Mouse (Mus musculus) left cerebral cortex, postnatal 10 days (tissue): ENCODE results near the gene Ppard. TPM values are rescaled to one million over a fixed set of nuclear protein-coding genes. Genes with fewer than 3 reads are reported as not detected.

Experiments used
- DNase-seq, 2 experiments: peaks; one replicate each; pipeline ENCODE4 v3.0.0; 2021 to 2022; ENCODE audit warnings: low spot score in 2 of 2, mixed read lengths in 1 of 2; ENCODE audit errors: extremely low spot score in 1 of 2
- intact Hi-C: fragments of 180-260 bp; cut with DNase I; formaldehyde crosslinking; loops from one replicate; pipeline ENCODE4 v1.15.1; 2025
- total RNA-seq, 2 experiments: library from RNA; stranded (reverse); gene quantifications; 2 replicates each; pipeline ENCODE4 v1.2.3; 2021

The Ppard gene
- total RNA-seq, 2 experiments from 2014 or later: 19.4 to 23.8 TPM

DNA sequence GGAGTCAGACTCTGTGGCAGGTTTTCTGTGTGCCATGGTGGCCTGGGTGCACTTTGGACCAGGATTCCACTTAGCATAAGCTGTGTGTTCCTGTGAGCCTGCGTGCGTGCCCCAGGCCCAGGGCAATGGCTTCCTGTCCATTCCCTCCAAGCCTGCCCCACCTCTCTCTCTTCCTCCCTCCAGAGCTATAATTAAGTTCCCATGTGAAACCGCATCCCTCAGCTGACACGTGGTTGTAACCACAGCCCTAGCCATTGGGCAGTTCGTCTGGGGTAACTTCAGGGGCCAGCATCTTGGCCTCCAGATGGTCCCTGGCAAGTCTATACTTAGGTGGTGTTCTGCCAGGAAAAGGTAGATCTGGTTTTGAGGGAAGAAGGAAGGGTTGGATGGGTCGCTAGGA is 15.1 kb downstream of the Ppard start:
- intact Hi-C loops: no loop called here
- DNase-seq: no peak

GRCm38 (mm10) chr17:28249062-28249461 is 16.6 kb downstream of the Ppard start:
- DNase-seq: no peak
- intact Hi-C loops: no loop called here

DNA sequence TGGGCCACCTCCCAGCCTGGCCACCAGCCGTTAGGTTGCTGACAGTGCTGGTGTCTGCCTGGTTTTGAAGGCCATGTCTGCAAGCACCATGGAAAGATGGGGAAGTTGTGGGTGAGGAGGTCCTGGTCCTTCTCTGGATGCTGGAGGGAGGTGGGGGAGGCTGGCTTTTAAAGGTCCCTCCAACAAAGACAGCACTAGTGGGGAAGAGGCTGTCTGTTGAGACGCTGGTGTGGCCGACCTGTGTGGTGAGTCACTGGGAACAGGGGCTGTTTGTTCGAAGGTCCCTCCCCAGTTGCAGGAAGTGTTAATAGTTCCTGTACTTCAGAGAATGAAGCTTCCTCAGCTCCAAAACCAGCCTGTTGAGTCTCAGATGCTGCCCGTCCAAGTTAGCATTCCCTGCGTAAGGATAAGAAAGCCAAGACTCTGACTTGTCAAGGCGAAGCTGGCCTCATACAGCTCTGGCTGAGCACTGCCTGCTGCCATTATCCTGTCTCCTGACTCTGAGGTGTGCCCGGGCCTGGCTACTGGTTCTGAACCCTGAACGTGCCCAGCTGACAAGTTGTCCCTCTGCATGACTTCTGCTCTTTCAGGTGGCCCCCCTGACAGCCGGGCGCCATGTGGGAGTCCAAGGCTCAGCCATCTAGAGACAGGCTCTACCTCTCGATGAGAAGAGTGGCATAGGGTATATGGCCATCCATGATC is 19.2 kb downstream of the Ppard start:
- intact Hi-C loops: no loop called here

DNA sequence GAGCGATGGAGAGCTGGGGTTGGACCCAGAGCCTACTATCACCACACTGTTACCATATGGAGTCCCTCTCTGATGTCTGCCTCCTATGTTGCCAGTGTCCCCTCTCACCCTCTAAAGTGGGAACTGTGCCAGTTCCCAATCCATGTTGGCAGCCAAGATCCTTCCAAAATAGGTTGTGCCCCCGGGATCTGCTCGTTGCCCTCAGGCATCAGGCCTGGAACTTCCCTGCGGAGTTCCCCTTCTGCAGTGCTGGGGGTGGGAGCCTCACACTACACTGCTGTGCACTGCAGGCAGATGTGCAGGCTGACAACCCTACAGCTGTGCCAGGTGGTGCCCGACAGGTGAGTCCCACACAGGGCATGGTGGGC is 19.8 kb downstream of the Ppard start:
- no peak for DNase-seq
- intact Hi-C loops: no loop called here

More for the DNA sequence above, 19.2 kb downstream of the Ppard start:
- DNase-seq: no peak

GRCm38 (mm10) chr17:28253216-28253615 is 20.7 kb downstream of the Ppard start:
- intact Hi-C loops: no loop called here
- DNase-seq: peak in 1 of 2 experiments; percentile 67

GRCm38 (mm10) chr17:28254804-28255203 is 22.3 kb downstream of the Ppard start:
- DNase-seq: no peak
- intact Hi-C loops: no loop called here

DNA sequence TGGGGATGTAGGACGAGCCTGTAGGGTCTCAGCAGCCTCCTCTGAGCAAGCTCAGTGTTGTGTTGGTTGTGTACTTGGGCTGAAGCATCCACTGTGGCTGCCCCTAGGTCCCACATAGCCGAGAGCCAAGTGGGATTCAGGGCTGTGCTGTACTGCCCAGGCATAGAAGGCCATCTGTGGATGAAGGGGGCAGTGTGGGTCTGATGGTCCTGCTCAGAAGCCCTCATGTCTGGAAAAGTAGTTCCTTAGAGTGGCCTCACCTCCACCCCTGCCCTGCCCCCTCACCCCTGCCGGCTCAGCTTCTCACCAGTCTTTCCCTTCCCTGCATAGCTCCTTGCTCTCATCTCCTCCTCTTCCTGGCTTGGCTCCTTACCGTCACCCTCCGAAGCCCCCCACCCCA is 23.2 kb downstream of the Ppard start:
- DNase-seq: no peak
- intact Hi-C loops: no loop called here

DNA sequence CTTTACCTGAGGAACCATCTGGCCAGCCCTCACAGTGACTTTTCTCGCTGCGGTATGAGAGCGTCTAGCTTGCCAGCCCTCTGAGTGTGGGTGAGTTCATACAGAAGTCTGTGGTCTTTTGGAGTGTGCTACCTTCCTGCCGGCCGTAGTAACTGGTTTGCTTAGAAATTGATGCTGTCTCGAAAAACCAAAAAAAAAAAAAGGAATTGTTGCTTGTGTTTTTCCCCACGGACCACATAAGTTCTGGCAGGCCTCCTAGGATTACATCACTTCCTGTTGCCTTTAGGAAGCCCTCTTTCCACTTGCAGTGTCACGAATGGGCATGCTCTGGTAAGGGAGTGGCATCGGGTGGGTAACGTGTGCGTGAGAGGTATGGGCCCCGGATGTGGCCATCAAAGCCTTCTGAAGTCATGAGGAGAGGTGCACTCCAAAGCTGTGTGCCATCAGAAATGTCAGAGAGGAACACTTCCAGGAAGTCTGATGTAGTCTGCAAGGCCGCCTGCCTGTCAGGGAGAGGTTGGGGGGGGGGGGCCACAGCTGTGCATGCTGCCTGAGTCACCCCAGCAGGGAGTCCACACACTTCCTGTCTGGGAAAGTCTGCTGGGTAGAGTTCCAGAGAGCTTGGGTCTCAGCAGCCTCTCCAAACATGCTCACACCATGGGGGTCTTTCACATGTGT is 24.3 kb downstream of the Ppard start:
- intact Hi-C loops: no loop called here
- DNase-seq: peak in 1 of 2 experiments; percentile 86

- intact Hi-C loops: no loop called here
- no peak for DNase-seq
These were observed 25.8 kb downstream of the Ppard start for GRCm38 (mm10) chr17:28258325-28258724.

DNA sequence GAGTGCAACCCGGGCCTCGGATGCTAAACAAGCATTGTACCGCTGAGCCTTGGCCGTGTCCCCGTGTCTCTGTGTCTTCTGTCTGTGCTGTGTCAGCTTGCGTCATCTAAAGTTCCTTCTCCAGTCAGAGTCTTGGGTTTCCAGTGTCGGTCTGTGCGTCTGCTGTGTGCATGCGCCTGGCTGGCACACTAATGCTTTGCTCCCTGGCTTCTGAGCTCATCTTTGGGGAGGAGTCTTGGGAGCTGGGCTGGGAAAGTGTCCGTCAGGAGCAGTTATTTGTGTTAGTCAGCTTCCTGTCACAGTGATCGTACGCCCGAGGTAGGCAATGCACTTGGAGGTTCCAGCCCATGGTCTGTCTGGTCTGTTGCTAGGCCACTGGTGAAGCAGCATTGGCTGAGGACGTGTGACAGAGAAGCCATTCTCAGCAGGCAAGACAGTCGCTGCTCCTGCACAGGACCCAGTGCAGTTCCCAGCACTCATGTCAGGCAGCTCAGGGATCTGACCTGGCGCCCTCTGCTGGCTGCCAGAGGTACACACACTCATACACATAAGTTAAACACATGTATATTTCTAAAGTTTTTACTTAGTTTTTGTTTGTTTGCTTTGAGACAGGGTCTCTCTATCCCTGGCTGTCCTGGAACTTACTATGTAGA is 27.5 kb downstream of the Ppard start:
- intact Hi-C loops: no loop called here

GRCm38 (mm10) chr17:28260543-28260909 is 28.0 kb downstream of the Ppard start:
- intact Hi-C loops: no loop called here
- DNase-seq: no peak

More for the DNA sequence above, 27.5 kb downstream of the Ppard start:
- DNase-seq: no peak

- intact Hi-C loops: no loop called here
- DNase-seq: no peak
These were observed 29.3 kb downstream of the Ppard start for GRCm38 (mm10) chr17:28261795-28262194.

DNA sequence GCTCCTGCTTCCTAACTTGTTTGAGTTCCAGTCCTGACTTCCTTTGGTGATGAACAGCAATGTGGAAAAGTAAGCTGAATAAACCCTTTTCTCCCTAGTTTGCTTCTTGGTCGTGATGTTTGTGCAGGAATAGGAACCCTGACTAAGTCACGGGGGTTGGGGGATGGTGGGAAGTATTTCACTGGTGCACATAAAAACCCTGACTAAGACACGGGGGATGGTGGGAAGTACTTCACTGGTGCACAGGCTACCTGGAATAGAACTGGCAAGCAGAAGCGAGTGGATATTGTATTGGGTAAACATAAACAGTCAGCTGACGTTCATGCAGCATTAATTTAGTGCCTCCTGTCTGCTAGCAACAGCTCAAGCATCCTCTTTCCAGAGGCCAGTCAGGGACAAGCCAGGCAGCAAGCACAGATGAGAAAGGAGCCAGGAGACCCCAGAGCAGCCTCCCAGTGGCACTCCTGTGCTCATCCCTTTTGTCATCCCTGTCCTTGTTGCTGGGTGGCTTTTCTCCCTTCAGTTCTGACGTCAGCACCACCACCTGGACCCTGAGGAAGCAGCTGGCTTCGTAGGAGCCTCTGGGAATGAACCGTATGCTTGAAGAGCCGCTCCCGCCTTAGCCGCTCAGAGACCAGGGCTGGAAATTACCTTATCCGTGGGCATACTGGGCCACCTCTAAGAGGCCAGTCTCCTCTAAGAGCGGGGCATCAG is 30.8 kb downstream of the Ppard start:
- intact Hi-C loops: no loop called here
- DNase-seq: no peak

GRCm38 (mm10) chr17:28267251-28267650 is 34.8 kb downstream of the Ppard start:
- intact Hi-C loops: no loop called here
- DNase-seq: no peak

- intact Hi-C loops: no loop called here
- DNase-seq: no peak
These were observed 37.7 kb downstream of the Ppard start for GRCm38 (mm10) chr17:28270165-28270564.

DNA sequence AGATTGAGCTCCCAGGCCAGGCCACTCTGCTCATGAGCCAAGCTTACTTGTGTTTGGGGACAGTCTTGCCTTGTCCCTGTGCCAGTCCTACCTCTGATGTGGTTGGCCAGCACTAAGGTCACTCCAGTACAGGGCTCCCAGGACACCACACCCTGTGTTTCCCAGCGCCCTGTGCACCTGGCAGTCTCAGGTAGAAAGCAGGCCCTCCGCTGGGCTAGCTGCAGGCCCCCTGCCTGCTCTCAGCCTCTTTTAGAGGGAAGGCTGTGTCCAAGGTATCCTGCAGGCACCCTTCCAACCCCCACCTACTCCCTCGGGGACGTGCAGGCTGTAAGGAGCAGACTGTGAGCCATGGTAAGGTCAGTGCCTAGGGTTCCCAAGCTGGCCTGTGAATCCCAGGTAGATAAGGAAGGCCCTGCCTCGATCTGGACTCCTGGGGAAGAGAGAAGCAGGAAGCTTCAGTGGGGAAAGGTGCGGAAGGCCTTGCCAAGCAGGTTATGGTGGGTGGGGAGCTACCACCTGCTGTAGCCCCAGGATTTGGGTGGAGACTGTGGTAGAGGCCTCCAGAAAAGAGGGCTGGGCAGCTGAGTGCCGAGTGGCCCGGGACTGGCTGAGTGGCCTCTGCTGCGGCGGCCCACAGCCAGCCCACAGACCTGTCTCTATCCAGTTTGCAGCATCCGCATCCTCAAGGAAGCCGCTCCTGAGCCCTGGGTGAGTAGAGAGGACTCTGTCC is 39.2 kb downstream of the Ppard start:
- intact Hi-C loops: no loop called here
- no peak for DNase-seq

DNA sequence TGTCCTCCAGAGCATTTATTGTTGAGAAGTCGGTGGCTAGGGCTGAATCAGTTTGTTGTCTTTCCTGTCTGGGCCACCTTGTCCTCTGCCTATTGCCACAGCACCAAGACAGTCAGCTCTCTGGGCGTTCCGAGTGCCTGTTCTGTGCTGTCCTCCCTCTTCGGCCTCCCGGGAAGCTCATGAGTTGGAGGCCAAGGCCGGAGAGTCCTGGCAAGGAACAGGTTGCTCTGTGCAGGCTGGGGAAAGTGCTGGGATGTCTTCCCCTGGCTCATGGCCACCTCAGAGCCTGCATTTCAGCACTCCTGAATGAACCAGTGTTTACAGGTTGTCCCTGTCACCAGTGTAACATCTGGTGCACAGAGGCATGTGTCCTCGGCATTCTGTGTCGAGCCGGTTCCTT is 39.8 kb downstream of the Ppard start:
- no peak for DNase-seq
- intact Hi-C loops: no loop called here

- intact Hi-C loops: no loop called here
- DNase-seq: no peak
These were observed 40.3 kb downstream of the Ppard start for GRCm38 (mm10) chr17:28272837-28273236.

DNA sequence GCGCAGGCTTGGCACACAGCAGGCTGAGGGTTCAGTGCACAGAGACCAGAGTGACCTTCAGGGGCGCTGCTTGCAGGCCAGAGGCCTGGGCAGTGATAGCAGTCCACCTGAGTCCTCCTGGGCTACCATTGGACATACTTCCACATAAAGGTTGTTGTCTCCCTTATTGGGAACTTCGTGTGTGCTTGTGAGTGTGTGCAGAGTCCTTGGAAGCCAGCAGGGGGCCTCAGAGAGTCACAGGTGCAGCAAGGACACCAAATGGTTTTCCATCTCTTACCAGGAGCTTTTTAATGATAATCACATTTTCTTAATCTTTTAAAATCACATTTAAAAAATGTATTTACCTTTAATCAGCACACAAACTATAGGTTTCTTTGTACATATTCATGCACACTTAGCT is 42.2 kb downstream of the Ppard start:
- intact Hi-C loops: no loop called here
- no peak for DNase-seq
